In the genomic region with DNA sequence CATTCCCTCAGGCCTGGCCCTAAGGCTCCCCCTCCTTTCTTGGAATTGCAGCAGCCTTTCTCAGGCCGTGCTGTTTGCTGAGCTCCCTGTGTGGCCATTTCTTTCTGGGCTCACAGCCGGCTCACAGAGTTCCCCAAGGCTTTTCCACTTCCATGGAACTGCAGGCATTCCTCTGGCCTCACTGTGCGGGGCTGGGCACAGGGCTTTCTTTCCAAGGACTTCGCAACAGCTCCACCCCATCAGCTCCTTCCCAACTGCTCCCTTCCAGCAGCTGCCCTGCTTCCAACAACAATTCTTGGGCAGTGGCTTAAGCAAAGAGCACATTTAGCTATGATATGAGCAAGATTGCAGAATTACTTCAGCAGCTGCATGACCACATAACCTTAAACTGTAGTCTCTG, we compare ENCODE assay signal across 11 mouse cellular contexts.
DNase-seq lines count a peak whose midpoint lies in the region; ATAC-seq and TF ChIP-seq lines count a peak whose summit lies in the region.
"Had no signal": no experiment of that assay in that cellular context is flagged by ENCODE, and none has a peak within 500 bp of the region (broad histone marks: within the 10 kb centered on the region; RNA-seq: fewer than 3 reads in every experiment).

No protein-coding gene starts in this region.

- no peak for TF ChIP-seq POLR2A in heart, adult 2 months (IDR thresholded peaks at IDR 0.05; ENCODE audit: insufficient read depth, low read depth, low read length)

- intact Hi-C loops in heart, adult 2 months (cut with DNase I), result no loop called here
- intact Hi-C loops in gastrocnemius, postnatal 36 days (cut with DNase I), result no loop called here

- no peak overlapping the region for H3K4me2 ChIP-seq in heart, embryonic 12.5 days
- H3K4me2 ChIP-seq: embryonic facial prominence, embryonic 13.5 days; heart, embryonic 13.5 days had no signal

- no peak overlapping the region for H3K27ac ChIP-seq in heart, adult 2 months
- H3K27ac ChIP-seq in heart, embryonic 12.5 days (ENCODE audit: poor library complexity, severe bottlenecking), result no peak overlapping the region
- H3K27ac ChIP-seq: embryonic facial prominence, embryonic 13.5 days; heart, embryonic 13.5 days had no signal

- H3K36me3 ChIP-seq in heart, adult 2 months (ENCODE audit: control insufficient read depth, insufficient read depth, low read length), result no peaks in the 10 kb centered on the region
- no peaks in the 10 kb centered on the region for H3K36me3 ChIP-seq in heart, embryonic 12.5 days
- H3K36me3 ChIP-seq: embryonic facial prominence, embryonic 13.5 days; heart, embryonic 13.5 days had no signal

- ATAC-seq in heart, embryonic 12.5 days (ENCODE audit: insufficient number of reproducible peaks, low FRiP score), result no peak
- ATAC-seq: midbrain, embryonic 16.5 days had no signal

- H3K9me3 ChIP-seq in heart, embryonic 12.5 days (replicated peaks), result peaks cover 5% of the 10 kb centered on the region; the same call in 1 of the 2 replicates
- H3K9me3 ChIP-seq: embryonic facial prominence, embryonic 13.5 days; heart, embryonic 13.5 days had no signal

- no peak overlapping the region for H3K4me3 ChIP-seq in heart, adult 2 months
- H3K4me3 ChIP-seq in heart, embryonic 12.5 days, result no peak overlapping the region
- H3K4me3 ChIP-seq: embryonic facial prominence, embryonic 13.5 days; heart, embryonic 13.5 days had no signal

- 39% methylated on average over 4 of the region's 4 CpGs for WGBS in heart, adult 2 months
- WGBS in heart, embryonic 12.5 days, result 37% methylated on average over 4 of the region's 4 CpGs

- 0 out of 2 replicates have a peak, but pooled peaks have one; percentile 28 for TF ChIP-seq EP300 in heart, adult 2 months (IDR thresholded peaks at IDR 0.05; ENCODE audit: insufficient read depth, low read depth, low read length)

- no peaks in the 10 kb centered on the region for H3K79me2 ChIP-seq in heart, adult 2 months (replicated peaks; ENCODE audit: control insufficient read depth, insufficient read depth, low read length)

- no peak for TF ChIP-seq CTCF in heart, adult 2 months (IDR thresholded peaks at IDR 0.05)

- H3K27me3 ChIP-seq in heart, adult 2 months (ENCODE audit: control insufficient read depth, insufficient read depth, low read length), result no peaks in the 10 kb centered on the region
- H3K27me3 ChIP-seq in heart, embryonic 12.5 days (replicated peaks), result peaks cover 17% of the 10 kb centered on the region
- H3K27me3 ChIP-seq: embryonic facial prominence, embryonic 13.5 days had no signal

- peaks cover 4% of the 10 kb centered on the region; the same call in 1 of the 2 replicates for H3K4me1 ChIP-seq in heart, adult 2 months (ENCODE audit: control insufficient read depth, insufficient read depth, low read length)
- no peaks in the 10 kb centered on the region for H3K4me1 ChIP-seq in heart, embryonic 12.5 days (replicated peaks)
- H3K4me1 ChIP-seq: heart, embryonic 13.5 days had no signal

- DNase-seq in heart, adult 2 months, result peak; percentile 70 to 82
- DNase-seq in adipocyte (ENCODE audit: low spot score), result peak; percentile 70
- DNase-seq in gastrocnemius, postnatal 36 days, result peak; percentile 69 to 75
- peak; percentile 43 for DNase-seq in lung, postnatal 14 days
- DNase-seq in embryo, embryonic 11 days, result no peak
- no peak for DNase-seq in embryo, embryonic 10.5 days (ENCODE audit: low spot score)
- no peak for DNase-seq in layer of hippocampus, postnatal 36 days

- H3K9ac ChIP-seq in heart, adult 2 months (ENCODE audit: low read depth, low read length), result no peak overlapping the region
- no peak overlapping the region for H3K9ac ChIP-seq in heart, embryonic 12.5 days
- H3K9ac ChIP-seq: embryonic facial prominence, embryonic 13.5 days; heart, embryonic 13.5 days had no signal

Comparison
In these comparisons a context has a peak if more than half of its experiments do, and no peak if none do; other contexts are left out.
1. DNase-seq: peak in heart, adult 2 months (2 of 2), adipocyte (single experiment), gastrocnemius, postnatal 36 days (2 of 2) and lung, postnatal 14 days (single experiment); none in embryo, embryonic 11 days (single experiment), embryo, embryonic 10.5 days (single experiment) and layer of hippocampus, postnatal 36 days (0 of 2).